Mouse (Mus musculus) kidney, adult 2 months (tissue): Measurements from ENCODE around the gene Zfp950.

ENCODE experiments used
- CTCF ChIP-seq: fragments of 200-500 bp; conservative IDR thresholded peaks from 2 replicates; pipeline ENCODE4 v1.5.1; 2011; ENCODE audit warnings: low read depth, mild to moderate bottlenecking, control low read depth, low read length, moderate library complexity, mixed read lengths; ENCODE audit not compliant: insufficient read depth, insufficient read length
- POLR2A ChIP-seq: fragments of 200-500 bp; IDR thresholded peaks from one replicate; pipeline ENCODE4 v1.6.1; 2011; ENCODE audit warnings: low read depth, low read length, control low read depth

- TF ChIP-seq CTCF = no peak
- TF ChIP-seq POLR2A = no peak
Measured at GRCm38 (mm10) chr19:61051151-61051550, 89.5 kb downstream of the Zfp950 start.
